Mouse (Mus musculus): ENCODE data around the gene Bcl7a.

- TF ChIP-seq POLR2A (IDR thresholded peaks at IDR 0.05; ENCODE audit: insufficient read length, low read depth) (no peak), USF1 (IDR thresholded peaks at IDR 0.05; ENCODE audit: low read depth) (no peak), MAX (IDR thresholded peaks at IDR 0.05; ENCODE audit: low read depth) (no peak), TCF12 (IDR thresholded peaks at IDR 0.05; ENCODE audit: insufficient read depth, poor library complexity, severe bottlenecking) (no peak), MYOD1 (IDR thresholded peaks at IDR 0.05; ENCODE audit: control insufficient read depth in 1 of 3, insufficient read length in 2 of 3, low read depth in 2 of 3) (no peak)
These were observed 19.3 kb downstream of the Bcl7a start for GRCm38 (mm10) chr5:123362911-123363310.

Data from myocyte (in vitro differentiated cells).